Mouse (Mus musculus): Measurements from ENCODE around the gene Trp63. TPM values are rescaled to one million over a fixed set of nuclear protein-coding genes. Genes with fewer than 3 reads are reported as not detected.

Gene Trp63
- total RNA-seq, 2 experiments from 2014 or later = 0.16 to 0.30 TPM

- DNase-seq = no peak
Observed at GRCm38 (mm10) chr16:25779964-25780363, 96.4 kb downstream of the Trp63 start.

- no peak for DNase-seq
Observed at GRCm38 (mm10) chr16:25784246-25784645, 100.7 kb downstream of the Trp63 start.

GRCm38 (mm10) chr16:25786457-25786856, 102.9 kb downstream of the Trp63 start:
- no peak for DNase-seq

DNA sequence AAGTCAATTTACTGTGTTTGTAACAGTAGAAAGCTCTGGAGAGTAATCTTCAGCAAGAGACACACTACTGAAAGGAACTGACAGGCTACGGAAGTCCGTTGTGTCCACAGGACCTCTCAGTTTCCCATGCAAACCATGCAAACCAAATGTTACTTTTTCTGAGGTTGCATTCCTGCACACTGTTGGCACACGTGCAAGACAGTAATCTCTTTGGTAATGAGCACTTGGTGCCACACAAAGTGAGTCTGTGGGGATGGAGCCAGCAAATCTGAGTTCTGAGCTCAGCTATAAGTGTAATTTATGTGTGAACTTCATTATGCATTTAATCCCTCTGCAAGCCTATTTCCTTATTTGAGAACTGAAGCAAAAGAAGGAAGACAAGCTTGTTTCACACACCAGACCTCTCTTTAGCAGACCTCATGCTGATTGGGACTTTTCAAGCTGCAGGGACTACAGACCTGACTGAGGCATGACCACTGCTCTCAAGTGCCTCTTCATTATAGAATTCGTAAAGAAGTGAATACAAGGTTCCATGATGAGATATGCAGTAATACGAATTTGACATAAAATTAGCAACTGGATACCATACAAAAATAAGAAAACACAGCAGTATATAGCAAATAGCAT, 109.2 kb downstream of the Trp63 start:
- no peak for DNase-seq

GRCm38 (mm10) chr16:25797732-25798294, 114.2 kb downstream of the Trp63 start:
- DNase-seq = no peak

DNA sequence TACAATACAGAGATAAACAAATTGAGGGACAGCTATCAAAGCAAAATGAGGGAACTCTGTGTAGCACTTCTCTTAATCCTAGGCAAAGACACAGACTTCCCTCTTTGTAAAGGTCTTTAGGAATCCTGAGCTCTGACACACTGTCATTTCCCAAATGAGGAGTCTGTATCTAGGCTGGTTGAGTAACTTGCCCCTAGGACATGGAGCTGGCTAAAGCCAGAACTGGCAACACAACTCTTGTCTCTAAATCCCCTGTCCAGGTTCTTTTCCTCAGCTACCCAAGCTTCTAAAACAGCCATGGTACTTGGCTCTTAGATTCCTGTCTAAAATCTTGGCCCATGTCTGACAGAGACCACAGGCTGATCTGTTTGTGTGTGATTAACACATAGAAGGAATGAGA, 116.1 kb downstream of the Trp63 start:
- DNase-seq = no peak

- DNase-seq = peak; percentile 22 to 28
Observed at GRCm38 (mm10) chr16:25804955-25805354, 121.4 kb downstream of the Trp63 start.

GRCm38 (mm10) chr16:25807116-25807515, 123.6 kb downstream of the Trp63 start:
- no peak for DNase-seq

GRCm38 (mm10) chr16:25817753-25818624, 134.4 kb downstream of the Trp63 start:
- no peak for DNase-seq

DNA sequence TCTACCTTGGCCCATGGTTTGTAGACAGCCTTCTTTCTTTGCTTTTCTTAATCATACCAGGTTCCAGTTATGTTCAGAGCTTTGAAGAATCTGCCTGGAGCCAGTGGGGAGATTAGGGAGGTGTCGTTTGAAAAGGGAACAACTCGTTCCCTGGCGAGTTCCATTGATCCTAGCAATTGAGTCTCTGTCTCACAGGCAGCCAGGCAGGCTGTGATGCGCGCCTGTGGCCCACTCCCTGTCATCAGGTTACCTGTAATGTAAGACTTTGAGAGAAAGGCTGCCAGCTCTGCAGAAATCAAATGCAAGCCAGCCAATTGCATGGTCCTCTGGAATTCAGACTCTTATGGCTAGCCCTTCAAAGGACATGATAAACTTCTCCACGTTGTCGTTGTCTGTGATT, 142.5 kb downstream of the Trp63 start:
- DNase-seq = no peak

GRCm38 (mm10) chr16:25832576-25832975, 149.0 kb downstream of the Trp63 start:
- DNase-seq = no peak

DNA sequence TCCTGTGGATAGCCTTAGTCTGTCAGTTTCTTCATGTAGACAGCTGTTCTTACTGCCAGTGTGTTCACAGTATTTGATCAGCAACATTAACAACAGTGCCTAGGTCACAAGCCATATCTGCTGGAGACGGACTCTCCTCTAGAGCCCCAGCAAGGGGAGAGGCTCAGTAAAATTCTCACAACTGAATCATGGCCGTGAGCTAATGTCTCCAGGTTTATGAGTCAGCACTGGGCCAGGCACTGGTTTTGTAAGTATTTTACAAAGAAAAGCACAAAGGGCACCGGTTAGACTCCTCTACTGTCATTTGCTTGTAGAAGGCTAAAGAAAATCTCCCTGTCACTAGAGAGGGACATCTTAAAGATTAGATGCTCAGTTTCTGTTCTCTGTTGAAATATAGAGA, 151.7 kb downstream of the Trp63 start:
- no peak for DNase-seq

- no peak for DNase-seq
Observed at GRCm38 (mm10) chr16:25835723-25836122, 152.2 kb downstream of the Trp63 start.

DNA sequence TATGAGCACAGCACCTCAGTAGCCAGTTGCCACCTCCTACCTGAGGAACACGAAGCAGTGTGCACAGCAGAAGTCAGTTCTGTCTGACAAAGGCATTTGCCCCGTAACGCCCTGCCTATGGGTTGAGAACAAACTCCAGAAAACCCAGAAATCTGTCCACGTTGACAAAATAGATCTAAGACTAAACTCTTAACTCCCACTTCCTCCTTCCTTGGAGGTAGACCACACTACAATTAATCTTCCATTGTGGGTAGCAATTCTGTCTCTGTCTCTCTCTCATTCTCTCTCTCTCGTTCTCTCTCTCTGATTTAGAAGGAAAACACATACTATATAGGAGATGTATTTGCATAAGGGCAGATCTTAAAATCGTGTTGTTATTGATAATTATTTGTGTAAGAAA, 159.4 kb downstream of the Trp63 start:
- DNase-seq = no peak

- DNase-seq = no peak
Observed at GRCm38 (mm10) chr16:25843625-25844024, 160.1 kb downstream of the Trp63 start.

DNA sequence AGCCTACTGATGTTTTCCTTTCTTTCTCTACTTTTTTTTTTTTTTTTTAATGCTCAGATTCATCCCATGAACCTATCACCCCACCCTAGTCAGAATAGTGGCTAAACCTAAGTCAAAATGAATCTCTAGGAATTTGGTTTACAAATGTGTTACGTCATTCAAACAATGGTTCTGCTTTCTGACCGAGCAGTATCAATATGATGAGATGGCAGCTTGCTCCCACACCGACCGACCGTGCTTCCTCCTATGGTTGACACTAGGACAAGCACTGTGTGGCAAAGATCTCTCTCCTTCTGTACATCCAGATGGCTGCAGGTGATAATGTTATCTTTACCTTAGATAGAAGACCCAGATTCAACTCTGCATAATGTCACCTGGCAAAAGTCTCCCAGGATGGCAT, 163.0 kb downstream of the Trp63 start:
- no peak for DNase-seq

- DNase-seq = no peak
Observed at GRCm38 (mm10) chr16:25848474-25848873, 164.9 kb downstream of the Trp63 start.

- DNase-seq = peak; percentile 6 to 8
Observed at GRCm38 (mm10) chr16:25849593-25850464, 166.3 kb downstream of the Trp63 start.

DNA sequence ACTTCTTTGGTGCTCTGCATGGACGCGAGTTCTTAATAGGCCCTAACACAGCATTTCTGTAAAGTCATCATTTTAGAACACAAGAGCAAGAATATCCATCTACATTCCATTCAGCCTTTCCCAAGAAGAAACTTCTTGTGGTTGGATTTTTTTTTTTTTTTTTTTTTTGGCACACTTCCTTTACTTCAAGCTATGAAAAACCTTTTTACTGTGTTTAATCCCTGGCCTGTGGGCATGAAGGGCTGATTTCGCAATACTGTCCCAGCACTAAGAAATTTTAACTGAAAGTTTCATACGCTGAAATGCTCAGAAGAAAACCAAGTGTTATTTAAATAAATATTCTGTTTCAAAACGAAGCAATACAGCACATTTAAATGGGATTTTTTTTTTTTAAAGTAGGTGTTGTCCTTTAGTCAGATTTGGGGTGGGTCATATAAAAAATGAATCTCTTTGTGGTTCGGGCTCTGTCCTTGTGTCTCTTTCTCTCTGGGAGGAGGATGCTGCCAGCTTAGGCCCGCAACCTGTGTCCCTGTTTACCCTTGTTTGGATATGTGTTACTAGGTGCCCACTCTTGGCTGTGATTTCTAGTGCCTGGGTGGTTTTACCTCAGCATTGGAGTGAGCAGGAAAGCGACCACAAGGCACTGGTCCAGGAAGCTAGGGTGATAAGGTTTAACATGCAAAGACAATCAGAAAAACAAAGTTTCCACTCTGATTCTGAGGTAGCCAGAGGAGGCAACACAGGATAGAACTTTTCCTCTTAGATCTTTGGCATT, 177.4 kb downstream of the Trp63 start:
- DNase-seq = no peak

DNA sequence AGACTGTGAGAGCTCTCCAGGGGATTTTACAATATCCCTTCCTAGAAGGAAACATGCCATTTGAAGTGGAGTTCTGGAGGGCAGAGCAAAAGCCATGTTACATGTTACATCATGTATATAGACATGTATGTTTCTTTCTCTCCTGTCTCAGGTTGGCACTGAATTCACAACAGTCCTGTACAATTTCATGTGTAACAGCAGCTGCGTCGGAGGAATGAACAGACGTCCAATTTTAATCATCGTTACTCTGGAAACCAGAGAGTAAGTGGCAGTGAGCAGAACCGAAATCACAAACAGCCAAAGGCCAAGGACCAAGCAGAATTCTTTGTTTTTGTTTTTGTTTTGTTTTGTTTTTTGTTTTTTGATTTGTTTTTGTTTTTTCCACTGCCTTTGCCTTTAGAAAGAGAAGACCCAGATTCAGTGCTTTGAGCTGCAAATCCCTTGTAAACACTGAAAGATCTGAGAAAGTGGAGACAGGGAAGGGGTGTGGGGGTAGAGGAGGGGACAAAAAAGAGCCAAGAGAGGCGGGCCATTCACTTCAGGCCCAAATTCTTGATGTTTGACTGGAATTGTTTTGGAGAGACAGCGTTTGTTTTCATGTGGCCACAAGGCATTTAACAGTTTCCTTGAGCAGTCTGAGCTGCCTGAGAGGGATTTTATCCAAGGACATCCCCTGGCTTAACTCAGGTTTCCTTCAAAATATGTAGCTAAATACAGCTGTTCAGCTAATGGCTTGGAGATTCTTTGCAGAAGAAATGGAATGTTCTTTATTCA, 181.7 kb downstream of the Trp63 start:
- no peak for DNase-seq

GRCm38 (mm10) chr16:25871503-25871902, 187.9 kb downstream of the Trp63 start:
- no peak for DNase-seq
